Comparison of ENCODE assay signal across 11 mouse cellular contexts in genomic region chrX:6091547-6091946, GRCm38 (mm10). TPM values are rescaled to one million over a fixed set of nuclear protein-coding genes. Genes with fewer than 3 reads are reported as not detected.
DNase-seq lines count a peak whose midpoint lies in the region; ATAC-seq and TF ChIP-seq lines count a peak whose summit lies in the region.
"Had no signal": no experiment of that assay in that cellular context is flagged by ENCODE, and none has a peak within 500 bp of the region (broad histone marks: within the 10 kb centered on the region; RNA-seq: fewer than 3 reads in every experiment).

No protein-coding gene starts in this region.

- H3K9me3 ChIP-seq in intestine, embryonic 16.5 days (ENCODE audit: control insufficient read depth, low read length) = no peaks in the 10 kb centered on the region

- WGBS in intestine, embryonic 16.5 days = 23% methylated on average over 12 of the region's 12 CpGs
- WGBS in olfactory bulb, adult 2 months = 21% methylated on average over 12 of the region's 12 CpGs

- H3K27ac ChIP-seq in intestine, embryonic 16.5 days (ENCODE audit: low read length) = no peak overlapping the region
- peak overlapping the region; percentile 74 for H3K27ac ChIP-seq in olfactory bulb, adult 2 months (ENCODE audit: insufficient read depth, low read depth, low read length)

- no peak overlapping the region for H3K9ac ChIP-seq in intestine, embryonic 16.5 days (ENCODE audit: low read depth, low read length)

- no peaks in the 10 kb centered on the region for H3K27me3 ChIP-seq in intestine, embryonic 16.5 days (replicated peaks; ENCODE audit: control insufficient read depth, insufficient read depth, low read length)

- peak; percentile 88 for ATAC-seq in frontal cortex, adult (ENCODE audit: low TSS enrichment)
- no peak for ATAC-seq in intestine, embryonic 16.5 days

- 0 out of 2 replicates have a peak overlapping the region, but pooled peaks have one; percentile 35 for H3K4me3 ChIP-seq in intestine, embryonic 16.5 days (ENCODE audit: low read length)
- peak overlapping the region; percentile 84 for H3K4me3 ChIP-seq in olfactory bulb, adult 2 months (ENCODE audit: insufficient read depth, low read depth, low read length)

- no peak for TF ChIP-seq POLR2A in olfactory bulb, adult 2 months (IDR thresholded peaks at IDR 0.05; ENCODE audit: insufficient read depth, low read depth, low read length)

- H3K36me3 ChIP-seq in intestine, embryonic 16.5 days (ENCODE audit: control insufficient read depth, insufficient read depth, low read length) = no peaks in the 10 kb centered on the region

- no peaks in the 10 kb centered on the region for H3K4me1 ChIP-seq in intestine, embryonic 16.5 days (ENCODE audit: control insufficient read depth, insufficient read depth, low read length)
- H3K4me1 ChIP-seq in olfactory bulb, adult 2 months (ENCODE audit: control insufficient read depth, insufficient read depth, low read length) = no peaks in the 10 kb centered on the region

- peak overlapping the region; percentile 52 for H3K4me2 ChIP-seq in intestine, embryonic 16.5 days (ENCODE audit: low read depth, low read length)

- no peak for DNase-seq in frontal cortex, postnatal 14 days (ENCODE audit: low spot score in 2 of 2)
- DNase-seq in right cerebral cortex, adult 18-20 months = peak; percentile 24
- no peak for DNase-seq in right cerebral cortex, postnatal 36 days (ENCODE audit: low spot score in 2 of 2)
- no peak for DNase-seq in adrenal gland, postnatal 10 days
- no peak for DNase-seq in ovary, postnatal 14 days (ENCODE audit: low spot score)
- DNase-seq: B cell, adult 2 months; spleen, adult 18-20 months had no signal

- TF ChIP-seq CTCF in olfactory bulb, adult 2 months (IDR thresholded peaks at IDR 0.05; ENCODE audit: insufficient read depth, low read depth, low read length) = no peak

RNA-seq across cellular contexts. Expression of gene AU022751, which starts 8.3 kb away (rescaled TPM):
- polyA plus RNA-seq in intestine, embryonic 16.5 days (2015; fragmentation: Nextera tagmentation; extraction: Ambion mirVana) = not detected in 2 replicates
- not detected in 2 replicates for polyA plus RNA-seq in olfactory bulb, adult 2 months (2012; ENCODE audit: insufficient read depth, insufficient read length, low replicate concordance, missing spikeins)
- total RNA-seq in adrenal gland, postnatal 10 days (2021) = under 1 TPM in 1 of 2 experiments, not detected in 1; 0.15 TPM
- polyA plus RNA-seq: liver, embryonic 16.5 days had no signal

RNA-seq across cellular contexts. Expression of gene Nudt11, which starts 44.3 kb away (rescaled TPM):
- polyA plus RNA-seq in intestine, embryonic 16.5 days (2015; fragmentation: Nextera tagmentation; extraction: Ambion mirVana) = 1.5 and 1.9 TPM in 2 replicates
- polyA plus RNA-seq in olfactory bulb, adult 2 months (2012; ENCODE audit: insufficient read depth, insufficient read length, low replicate concordance, missing spikeins) = not detected in 2 replicates
- 10 to 100 TPM; 11.2 to 12.3 TPM for total RNA-seq in adrenal gland, postnatal 10 days (2021)
